Mouse (Mus musculus) layer of hippocampus, postnatal 36 days (tissue): ENCODE measurements around the gene Vmn1r2. TPM values are rescaled to one million over a fixed set of nuclear protein-coding genes. Genes with fewer than 3 reads are reported as not detected.
"Not testable (repeated sequence)": the region's sequence is repeated elsewhere in the genome, so short reads cannot be mapped to it uniquely, and the experiment has no call there.

Experiments used
- DNase-seq, 2 experiments: peaks; one replicate each; pipeline ENCODE4 v3.0.0; 2022
- total RNA-seq, 2 experiments: library from RNA; stranded (reverse); gene quantifications; 2 replicates each; pipeline ENCODE4 v1.2.3; 2021

Vmn1r2 gene
- not detected for total RNA-seq

DNA sequence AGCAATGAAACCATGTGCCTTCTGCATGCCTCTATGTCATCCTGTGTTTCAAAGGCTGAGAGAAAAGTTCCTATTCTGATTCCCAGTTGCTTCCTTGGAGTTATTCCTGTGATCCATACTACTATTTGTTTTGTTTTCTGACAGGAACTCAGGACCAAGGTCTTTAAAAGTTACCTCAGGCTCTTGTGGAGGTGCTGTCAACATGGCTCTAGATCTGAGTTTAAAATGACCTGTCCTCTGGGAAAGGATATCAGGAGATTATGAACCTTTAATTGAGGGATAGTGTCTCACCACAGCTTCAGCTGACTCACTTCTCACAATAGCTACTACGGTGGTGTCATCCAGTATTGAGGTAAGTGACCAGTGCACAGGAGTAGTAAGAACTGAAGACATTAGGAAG is at the start of gene Vmn1r2:
Vmn1r2 (plus strand) TSS at position 301 of the 400 bp plus-strand sequence.
- DNase-seq, result not testable (repeated sequence)

DNA sequence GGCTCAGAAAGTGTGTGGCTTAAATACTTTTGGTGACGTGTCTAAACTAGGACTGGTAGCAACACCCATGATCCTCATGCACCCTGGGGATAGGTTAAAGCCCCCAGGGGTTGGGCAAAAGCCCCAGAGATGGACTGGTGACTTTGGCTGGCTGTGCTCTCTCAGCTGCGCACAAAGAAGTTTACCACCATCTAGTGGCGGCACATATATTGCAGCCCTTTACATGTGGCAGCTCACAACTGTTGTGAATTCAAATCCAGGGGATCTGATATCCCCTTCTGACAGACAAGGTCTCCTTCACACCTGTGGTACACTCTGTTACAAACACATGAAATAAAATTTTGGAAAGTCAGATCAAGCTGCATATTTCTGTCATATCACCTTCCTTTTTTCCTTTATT is 19.2 kb upstream of the Vmn1r2 start:
- not testable (repeated sequence) for DNase-seq

DNA sequence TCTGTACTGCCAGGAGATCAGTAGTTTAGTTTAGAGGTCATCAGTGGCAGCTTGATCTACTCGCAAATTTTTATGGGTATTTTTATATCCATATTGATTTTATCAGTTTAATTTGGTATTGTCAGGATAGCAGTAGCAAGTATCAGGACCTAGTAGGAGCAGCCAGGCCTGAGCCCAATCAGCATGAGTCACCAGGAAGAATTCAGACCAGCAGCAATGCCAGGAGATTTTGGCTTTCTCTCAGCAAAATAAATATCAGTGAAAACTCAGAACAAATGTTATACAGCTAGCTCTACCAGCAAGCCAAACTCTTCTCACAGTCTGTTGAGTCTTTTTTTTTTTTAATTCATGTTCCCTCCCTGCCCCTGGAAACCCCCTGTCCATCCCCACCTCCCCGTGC is 13.8 kb upstream of the Vmn1r2 start:
- DNase-seq, result not testable (repeated sequence)

DNA sequence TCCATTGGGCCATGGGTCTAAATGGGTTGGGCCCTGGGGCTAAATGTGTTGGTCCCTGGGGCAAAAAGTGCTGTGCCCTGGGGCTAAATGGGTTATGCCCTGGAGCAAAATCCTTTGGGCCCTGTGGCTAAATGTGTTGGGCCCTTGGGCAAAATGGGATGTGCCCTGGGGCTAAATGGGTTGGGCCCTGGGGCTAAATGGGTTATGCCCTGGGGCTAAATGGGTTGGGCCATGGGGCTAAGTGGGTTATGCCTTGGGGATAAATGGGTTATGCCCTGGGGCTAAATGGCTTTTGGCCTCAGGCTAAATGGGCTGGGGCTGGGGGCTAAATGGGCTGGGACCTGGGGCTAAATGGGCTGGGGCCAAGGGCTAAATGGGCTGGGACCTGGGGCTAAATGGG is 2.7 kb upstream of the Vmn1r2 start:
- DNase-seq, result not testable (repeated sequence)

GRCm38 (mm10) chr4:3165046-3165445 is 2.1 kb upstream of the Vmn1r2 start:
- DNase-seq, result no peak

DNA sequence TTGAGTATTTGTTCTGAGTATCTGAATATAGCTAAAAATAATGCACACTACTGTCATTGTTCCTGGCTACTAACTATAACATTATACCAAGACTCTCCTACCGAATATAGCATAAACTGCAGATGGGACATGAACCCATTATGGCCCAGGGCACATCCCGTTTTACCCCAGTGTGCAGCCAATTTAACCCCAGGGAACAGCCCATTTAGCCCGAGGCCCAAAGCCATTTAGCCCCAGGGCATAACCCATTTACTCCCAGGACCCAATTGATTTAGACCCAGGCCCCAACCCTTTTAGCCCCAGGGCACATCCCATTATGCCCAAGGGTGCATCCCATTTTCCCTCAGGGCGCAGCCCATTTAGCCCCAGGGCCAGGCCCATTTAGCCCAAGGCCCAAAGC is 7.5 kb downstream of the Vmn1r2 start:
- DNase-seq, result not testable (repeated sequence)

GRCm38 (mm10) chr4:3175756-3176155 is 8.6 kb downstream of the Vmn1r2 start:
- DNase-seq, result not testable (repeated sequence)

DNA sequence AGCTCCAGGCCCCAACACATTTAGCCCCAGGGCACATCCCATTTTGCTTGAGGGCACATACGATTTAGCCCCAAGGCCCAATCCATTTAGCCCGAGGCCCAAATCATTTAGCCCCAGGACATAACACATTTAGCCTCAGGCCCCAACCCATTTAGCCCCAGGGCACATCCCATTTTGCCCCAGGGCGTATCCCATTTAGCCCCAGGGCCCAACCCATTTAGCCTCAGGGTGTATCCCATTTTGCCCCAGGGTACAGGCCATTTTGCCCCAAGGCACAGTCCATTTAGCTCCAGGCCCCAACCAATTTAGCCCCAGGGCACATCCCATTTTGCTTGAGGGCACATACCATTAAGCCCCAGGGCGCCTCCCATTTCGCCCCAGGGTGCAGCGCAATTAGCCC is 9.1 kb downstream of the Vmn1r2 start:
- DNase-seq, result not testable (repeated sequence)

DNA sequence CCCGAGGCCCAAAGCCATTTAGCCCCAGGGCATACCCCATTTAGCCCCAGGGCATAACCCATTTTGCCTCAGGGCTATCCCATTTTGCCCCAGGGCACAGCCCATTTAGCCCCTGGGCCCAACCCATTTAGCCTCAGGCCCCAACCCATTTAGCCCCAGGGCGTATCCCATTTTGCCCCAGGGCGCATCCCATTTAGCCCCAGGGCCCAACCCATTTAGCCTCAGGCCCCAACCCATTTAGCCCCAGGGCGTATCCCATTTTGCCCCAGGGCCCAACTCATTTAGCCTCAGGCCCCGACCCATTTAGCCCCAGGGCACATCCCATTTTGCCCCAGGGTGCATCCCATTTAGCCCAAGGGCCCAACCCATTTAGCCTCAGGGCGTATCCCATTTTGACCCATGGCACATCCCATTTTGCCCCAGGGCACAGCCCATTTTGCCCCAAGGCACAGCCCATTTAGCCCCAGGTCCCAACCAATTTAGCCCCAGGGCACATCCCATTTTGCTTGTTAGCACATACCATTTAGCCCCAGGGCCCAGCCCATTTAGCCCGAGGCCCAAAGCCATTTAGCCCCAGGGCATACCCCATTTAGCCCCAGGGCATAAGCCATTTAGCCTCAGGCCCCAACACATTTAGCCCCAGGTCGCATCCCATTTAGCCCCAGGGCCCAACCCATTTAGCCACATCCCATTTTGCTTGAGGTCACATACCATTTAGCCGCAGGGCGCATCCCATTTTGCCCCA is 9.8 kb downstream of the Vmn1r2 start:
- not testable (repeated sequence) for DNase-seq

DNA sequence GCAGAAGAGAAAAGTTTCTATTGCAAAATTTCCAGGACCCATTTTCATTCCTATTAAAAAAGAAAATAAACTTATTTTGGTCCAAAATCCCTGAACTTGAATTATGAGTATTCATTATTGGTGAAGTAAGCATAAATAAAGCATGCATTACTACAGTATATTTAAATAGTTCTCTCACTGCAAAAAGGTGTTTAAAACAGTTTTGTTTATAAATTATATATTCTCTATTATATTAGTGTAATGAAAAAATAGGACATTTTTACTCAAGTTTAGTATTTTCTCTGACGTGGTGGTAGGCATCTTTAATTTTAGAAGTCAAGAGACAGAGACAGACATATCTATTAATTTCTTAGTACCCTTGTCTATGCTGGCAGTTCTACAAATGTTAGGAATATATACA is 18.1 kb downstream of the Vmn1r2 start, which contains the start of gene Vmn1r3:
Vmn1r3 (minus strand) TSS at position 101 of the 400 bp plus-strand sequence.
- not testable (repeated sequence) for DNase-seq

DNA sequence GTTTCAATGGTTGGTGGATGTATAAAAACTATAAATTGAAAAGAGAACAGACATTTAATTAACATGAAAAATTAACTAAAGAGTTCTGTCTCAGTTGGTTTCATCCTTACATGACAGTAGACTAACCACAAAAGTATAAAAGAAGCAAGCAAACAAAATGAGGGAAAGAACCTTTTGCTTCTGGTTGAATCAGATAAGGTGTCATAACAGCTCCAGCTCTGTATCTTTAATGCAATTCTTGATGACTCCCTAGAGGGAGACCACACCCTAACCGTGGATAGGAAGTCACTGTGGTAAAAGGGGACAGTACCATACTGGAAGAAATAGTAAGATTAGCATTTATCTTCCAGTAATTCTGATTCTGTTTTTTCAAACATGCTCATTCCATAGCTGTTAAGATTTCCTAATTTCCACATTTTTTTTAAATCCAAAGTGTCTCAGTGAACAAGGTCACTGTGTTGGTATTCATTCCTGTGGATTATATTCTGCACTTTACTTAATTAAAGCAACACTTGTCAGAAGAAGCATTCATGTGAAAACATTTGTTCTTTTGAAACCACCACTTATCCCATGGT is 42.6 kb downstream of the Vmn1r2 start:
- not testable (repeated sequence) for DNase-seq

GRCm38 (mm10) chr4:3213349-3213748 is 46.2 kb downstream of the Vmn1r2 start:
- DNase-seq, result not testable (repeated sequence)

- DNase-seq, result not testable (repeated sequence)
These were observed 49.3 kb downstream of the Vmn1r2 start for GRCm38 (mm10) chr4:3216382-3216781.

Other genes starting within 250 kb of the Vmn1r2 start
- not detected for gene Vmn1r3, start 18.0 kb downstream of the Vmn1r2 start, total RNA-seq